Mouse (Mus musculus) ES-Bruce4 (cell line): ENCODE measurements around the gene Casp12.

Experiments
- CTCF ChIP-seq: IDR thresholded peaks from one replicate; pipeline ENCODE4 v1.8.1; 2011; ENCODE audit warnings: low read depth, low read length
- EP300 ChIP-seq: IDR thresholded peaks from 2 replicates; pipeline ENCODE4 v1.6.1; 2011; ENCODE audit warnings: low read depth, low read length; ENCODE audit not compliant: insufficient read depth

- TF ChIP-seq CTCF = no peak
- TF ChIP-seq EP300 = no peak
Observed at GRCm38 (mm10) chr9:5298329-5299131, 46.7 kb upstream of the Casp12 start, which contains the start of gene Casp1.
